Mouse (Mus musculus) testis, adult 2 months (tissue): ENCODE data around the gene Khk.

Source experiments
- CTCF ChIP-seq: fragments of 200-500 bp; IDR thresholded peaks from 2 replicates; pipeline ENCODE4 v1.5.1; 2012; ENCODE audit warnings: low read depth, mild to moderate bottlenecking, inconsistent platforms, low read length, moderate library complexity; ENCODE audit not compliant: control insufficient read depth, insufficient read depth, insufficient replicate concordance
- POLR2A ChIP-seq: fragments of 200-500 bp; IDR thresholded peaks from 2 replicates; pipeline ENCODE4 v1.6.1; 2012; ENCODE audit warnings: low read depth, mild to moderate bottlenecking, inconsistent platforms, low read length, moderate library complexity; ENCODE audit not compliant: control insufficient read depth

DNA sequence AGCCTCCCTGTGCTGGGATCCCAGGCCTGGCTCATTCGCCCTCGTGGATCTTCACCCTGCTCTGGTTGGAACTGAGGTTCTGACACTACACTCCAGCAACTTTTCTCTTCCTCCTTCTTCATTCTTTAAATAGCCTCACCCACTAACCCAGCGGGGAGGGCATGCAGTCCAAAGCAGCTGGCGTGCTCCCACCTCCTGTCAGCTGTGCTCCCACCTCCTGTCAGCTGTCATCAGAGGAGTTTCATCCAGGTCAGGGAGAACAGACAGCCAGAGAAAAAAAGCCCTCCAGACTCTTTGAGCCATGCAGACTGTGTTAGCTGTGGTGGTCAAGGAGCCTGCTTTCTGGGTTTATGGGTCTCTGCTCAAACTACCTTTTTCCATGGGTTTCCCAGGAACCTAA is 10.1 kb downstream of the Khk start:
- TF ChIP-seq CTCF = no peak
- no peak for TF ChIP-seq POLR2A
